Mouse (Mus musculus): Measurements from ENCODE around the gene Capsl. TPM values are rescaled to one million over a fixed set of nuclear protein-coding genes. Genes with fewer than 3 reads are reported as not detected.

Capsl gene
- polyA plus RNA-seq, 1 experiment from 2014 or later, result not detected

- WGBS, result 93% methylated on average over 4 of the region's 4 CpGs
- Histone ChIP-seq H3K9ac (no peak overlapping the region), H3K9me3 (replicated peaks) (no peaks in the 10 kb centered on the region; the same call in 1 of the 2 replicates), H3K36me3 (no peaks in the 10 kb centered on the region), H3K4me1 (replicated peaks) (0 out of 2 replicates have a peak, but pooled peaks cover 12% of the 10 kb centered on the region), H3K27ac (ENCODE audit: poor library complexity, severe bottlenecking) (no peak overlapping the region), H3K4me3 (no peak overlapping the region), H3K27me3 (replicated peaks) (no peaks in the 10 kb centered on the region), H3K4me2 (no peak overlapping the region)
- ATAC-seq (ENCODE audit: insufficient number of reproducible peaks, low FRiP score), result no peak
Measured at GRCm38 (mm10) chr15:9471053-9471685, 35.3 kb downstream of the Capsl start.

GRCm38 (mm10) chr15:9472167-9472566, 36.3 kb downstream of the Capsl start:
- Histone ChIP-seq H3K27ac (ENCODE audit: poor library complexity, severe bottlenecking) (no peak overlapping the region), H3K9me3 (replicated peaks) (no peaks in the 10 kb centered on the region; the same call in 1 of the 2 replicates), H3K9ac (no peak overlapping the region), H3K27me3 (replicated peaks) (no peaks in the 10 kb centered on the region), H3K4me3 (no peak overlapping the region), H3K36me3 (no peaks in the 10 kb centered on the region), H3K4me1 (replicated peaks) (0 out of 2 replicates have a peak, but pooled peaks cover 12% of the 10 kb centered on the region), H3K4me2 (no peak overlapping the region)
- 52% methylated on average over 3 of the region's 3 CpGs for WGBS
- no peak for ATAC-seq (ENCODE audit: insufficient number of reproducible peaks, low FRiP score)

GRCm38 (mm10) chr15:9472618-9473017, 36.8 kb downstream of the Capsl start:
- ATAC-seq (ENCODE audit: insufficient number of reproducible peaks, low FRiP score), result no peak
- Histone ChIP-seq H3K4me2 (no peak overlapping the region), H3K4me3 (no peak overlapping the region), H3K9ac (no peak overlapping the region), H3K4me1 (replicated peaks) (0 out of 2 replicates have a peak, but pooled peaks cover 12% of the 10 kb centered on the region), H3K27me3 (replicated peaks) (no peaks in the 10 kb centered on the region), H3K9me3 (replicated peaks) (no peaks in the 10 kb centered on the region; the same call in 1 of the 2 replicates), H3K36me3 (no peaks in the 10 kb centered on the region), H3K27ac (ENCODE audit: poor library complexity, severe bottlenecking) (no peak overlapping the region)
- WGBS, result 41% methylated on average over 3 of the region's 3 CpGs

- no peaks in the 10 kb centered on the region; the same call in 1 of the 2 replicates for H3K9me3 ChIP-seq (replicated peaks)
- no peak overlapping the region for H3K27ac ChIP-seq (ENCODE audit: poor library complexity, severe bottlenecking)
- no peak for ATAC-seq (ENCODE audit: insufficient number of reproducible peaks, low FRiP score)
- 75% methylated on average over 1 of the region's 1 CpGs for WGBS
- H3K4me3 ChIP-seq, result no peak overlapping the region
- H3K36me3 ChIP-seq, result no peaks in the 10 kb centered on the region
- H3K9ac ChIP-seq, result no peak overlapping the region
- no peak overlapping the region for H3K4me2 ChIP-seq
- no peaks in the 10 kb centered on the region for H3K27me3 ChIP-seq (replicated peaks)
- H3K4me1 ChIP-seq (replicated peaks), result 0 out of 2 replicates have a peak, but pooled peaks cover 12% of the 10 kb centered on the region
Measured at GRCm38 (mm10) chr15:9473188-9473587, 37.4 kb downstream of the Capsl start.

- 68% methylated on average over 2 of the region's 2 CpGs for WGBS
- no peaks in the 10 kb centered on the region for H3K4me1 ChIP-seq (replicated peaks)
- no peak for ATAC-seq (ENCODE audit: insufficient number of reproducible peaks, low FRiP score)
- H3K9me3 ChIP-seq (replicated peaks), result no peaks in the 10 kb centered on the region
- no peak overlapping the region for H3K27ac ChIP-seq (ENCODE audit: poor library complexity, severe bottlenecking)
- no peak overlapping the region for H3K4me3 ChIP-seq
- H3K4me2 ChIP-seq, result no peak overlapping the region
- H3K36me3 ChIP-seq, result no peaks in the 10 kb centered on the region
- no peaks in the 10 kb centered on the region for H3K27me3 ChIP-seq (replicated peaks)
- H3K9ac ChIP-seq, result no peak overlapping the region
Measured at GRCm38 (mm10) chr15:9489417-9490118, 53.7 kb downstream of the Capsl start.

GRCm38 (mm10) chr15:9492077-9492476, 56.2 kb downstream of the Capsl start:
- Histone ChIP-seq H3K9ac (no peak overlapping the region), H3K9me3 (replicated peaks) (no peaks in the 10 kb centered on the region), H3K36me3 (no peaks in the 10 kb centered on the region), H3K4me1 (replicated peaks) (no peaks in the 10 kb centered on the region), H3K4me3 (no peak overlapping the region), H3K27ac (ENCODE audit: poor library complexity, severe bottlenecking) (no peak overlapping the region), H3K4me2 (no peak overlapping the region), H3K27me3 (replicated peaks) (no peaks in the 10 kb centered on the region)
- no peak for ATAC-seq (ENCODE audit: insufficient number of reproducible peaks, low FRiP score)
- WGBS, result 72% methylated on average over 3 of the region's 3 CpGs

Other genes with a start within 250 kb of the Capsl start
- gene Ugt3a1, start 159.1 kb upstream of the Capsl start, polyA plus RNA-seq (2016; fragmentation: Nextera tagmentation; extraction: Ambion mirVana), result not detected in 2 replicates
- not detected in 2 replicates for gene Ugt3a2, start 100.5 kb upstream of the Capsl start, polyA plus RNA-seq (2016; fragmentation: Nextera tagmentation; extraction: Ambion mirVana)
- gene Il7r, start 94.1 kb downstream of the Capsl start, polyA plus RNA-seq (2016; fragmentation: Nextera tagmentation; extraction: Ambion mirVana), result 0.05 TPM in 1 of 2 replicates, not detected in the other

Data from heart, embryonic 12.5 days (tissue).